Mouse (Mus musculus) kidney, adult 9 months (tissue): Measurements from ENCODE around the gene Podxl.

Experiments used
- DNase-seq: peaks from one replicate; pipeline ENCODE4 v3.0.0; 2022

Gene Podxl

GRCm38 (mm10) chr6:31563235-31564181 is at the start of gene Podxl:
Gene Podxl (minus strand): TSS chr6:31563981.
- peak; percentile 68 for DNase-seq

GRCm38 (mm10) chr6:31612560-31613270 is 48.9 kb upstream of the Podxl start:
- DNase-seq: no peak

GRCm38 (mm10) chr6:31606429-31606828 is 42.6 kb upstream of the Podxl start:
- DNase-seq: peak; percentile 37

- DNase-seq: no peak
Observed at GRCm38 (mm10) chr6:31604629-31605265, 41.0 kb upstream of the Podxl start.

- DNase-seq: no peak
Observed at GRCm38 (mm10) chr6:31602489-31602888, 38.7 kb upstream of the Podxl start.

GRCm38 (mm10) chr6:31601131-31601530 is 37.4 kb upstream of the Podxl start:
- DNase-seq: no peak

- no peak for DNase-seq
Observed at GRCm38 (mm10) chr6:31599863-31600262, 36.1 kb upstream of the Podxl start.

- DNase-seq: no peak
Observed at GRCm38 (mm10) chr6:31598349-31598911, 34.6 kb upstream of the Podxl start.

GRCm38 (mm10) chr6:31597136-31597460 is 33.3 kb upstream of the Podxl start:
- DNase-seq: no peak

GRCm38 (mm10) chr6:31596346-31597135 is 32.8 kb upstream of the Podxl start:
- no peak for DNase-seq

GRCm38 (mm10) chr6:31592579-31593238 is 28.9 kb upstream of the Podxl start:
- peak; percentile 61 for DNase-seq

- DNase-seq: no peak
Observed at GRCm38 (mm10) chr6:31592128-31592527, 28.3 kb upstream of the Podxl start.

- no peak for DNase-seq
Observed at GRCm38 (mm10) chr6:31591676-31592075, 27.9 kb upstream of the Podxl start.

- DNase-seq: no peak
Observed at GRCm38 (mm10) chr6:31590754-31591153, 27.0 kb upstream of the Podxl start.

- peak; percentile 70 for DNase-seq
Observed at GRCm38 (mm10) chr6:31589268-31589667, 25.5 kb upstream of the Podxl start.

- DNase-seq: no peak
Observed at GRCm38 (mm10) chr6:31587655-31588054, 23.9 kb upstream of the Podxl start.

- DNase-seq: no peak
Observed at GRCm38 (mm10) chr6:31586127-31586526, 22.3 kb upstream of the Podxl start.

- no peak for DNase-seq
Observed at GRCm38 (mm10) chr6:31576151-31576550, 12.4 kb upstream of the Podxl start.

- DNase-seq: no peak
Observed at GRCm38 (mm10) chr6:31575063-31575462, 11.3 kb upstream of the Podxl start.

GRCm38 (mm10) chr6:31571459-31571858 is 7.7 kb upstream of the Podxl start:
- no peak for DNase-seq

- no peak for DNase-seq
Observed at GRCm38 (mm10) chr6:31568070-31568595, 4.4 kb upstream of the Podxl start.

- DNase-seq: no peak
Observed at GRCm38 (mm10) chr6:31567200-31567599, 3.4 kb upstream of the Podxl start.
